Mouse (Mus musculus): Measurements from ENCODE around the gene Lrg1.
"Not testable (repeated sequence)": the region's sequence is repeated elsewhere in the genome, so short reads cannot be mapped to it uniquely, and the experiment has no call there.

DNA sequence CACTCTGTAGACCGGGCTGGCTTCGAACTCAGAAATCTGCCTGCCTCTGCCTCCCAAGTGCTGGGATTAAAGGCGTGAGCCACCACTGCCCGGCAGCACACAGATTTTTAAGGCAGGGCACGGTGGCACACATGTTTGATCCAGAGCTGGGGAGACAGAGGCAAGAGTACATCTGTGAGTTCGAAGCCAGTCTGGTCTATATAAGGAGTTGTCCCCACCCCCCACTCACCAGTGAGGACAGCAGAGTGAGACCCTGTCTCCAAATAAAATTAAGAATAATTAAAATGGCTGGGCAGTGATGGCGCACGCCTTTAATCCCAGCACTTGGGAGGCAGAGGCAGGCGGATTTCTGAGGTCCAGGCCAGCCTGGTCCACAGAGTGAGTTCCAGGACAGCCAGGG is 43.4 kb downstream of the Lrg1 start:
- TF ChIP-seq CTCF (IDR thresholded peaks at IDR 0.05; ENCODE audit: borderline replicate concordance, extremely low read depth, insufficient read depth, insufficient read length); POLR2A (IDR thresholded peaks at IDR 0.05; ENCODE audit: borderline replicate concordance, extremely low read depth, insufficient read depth, insufficient read length, poor library complexity, severe bottlenecking): not testable (repeated sequence)

Data from brain, embryonic 14.5 days (tissue).